Mouse (Mus musculus): Measurements from ENCODE around the gene Cpm. TPM values are rescaled to one million over a fixed set of nuclear protein-coding genes. Genes with fewer than 3 reads are reported as not detected.

Gene Cpm
- total and polyA plus RNA-seq, 3 experiments: 0.27 TPM; not detected in 2

GRCm38 (mm10) chr10:117679029-117679686, 49.9 kb downstream of the Cpm start:
- peaks cover 8% of the 10 kb centered on the region for H3K27me3 ChIP-seq (ENCODE audit: insufficient read depth, low read length)
- no peak overlapping the region for H3K4me3 ChIP-seq (ENCODE audit: low read depth, low read length)
- peaks cover 19% of the 10 kb centered on the region for H3K4me1 ChIP-seq (ENCODE audit: insufficient read depth, low read depth, low read length)
- H3K9me3 ChIP-seq (replicated peaks): no peaks in the 10 kb centered on the region
- DNase-seq (ENCODE audit: low spot score): no peak
- no peak for ATAC-seq (ENCODE audit: extremely low read depth, insufficient number of reproducible peaks, low FRiP score, poor library complexity, severe bottlenecking)
- no peaks in the 10 kb centered on the region for H3K36me3 ChIP-seq (replicated peaks)
- TF ChIP-seq GATA2 (IDR thresholded peaks at IDR 0.05; ENCODE audit: borderline replicate concordance, low read depth, low read length) (no peak), GATA1 (IDR thresholded peaks at IDR 0.05; ENCODE audit: borderline replicate concordance, low read length) (no peak), CTCF (IDR thresholded peaks at IDR 0.05; ENCODE audit: low read depth, low read length) (no peak), TAL1 (conservative IDR thresholded peaks at IDR 0.05; ENCODE audit: low read depth, low read length) (no peak), POLR2AphosphoS5 (IDR thresholded peaks at IDR 0.05; ENCODE audit: insufficient replicate concordance, low read depth, low read length) (no peak)

DNA sequence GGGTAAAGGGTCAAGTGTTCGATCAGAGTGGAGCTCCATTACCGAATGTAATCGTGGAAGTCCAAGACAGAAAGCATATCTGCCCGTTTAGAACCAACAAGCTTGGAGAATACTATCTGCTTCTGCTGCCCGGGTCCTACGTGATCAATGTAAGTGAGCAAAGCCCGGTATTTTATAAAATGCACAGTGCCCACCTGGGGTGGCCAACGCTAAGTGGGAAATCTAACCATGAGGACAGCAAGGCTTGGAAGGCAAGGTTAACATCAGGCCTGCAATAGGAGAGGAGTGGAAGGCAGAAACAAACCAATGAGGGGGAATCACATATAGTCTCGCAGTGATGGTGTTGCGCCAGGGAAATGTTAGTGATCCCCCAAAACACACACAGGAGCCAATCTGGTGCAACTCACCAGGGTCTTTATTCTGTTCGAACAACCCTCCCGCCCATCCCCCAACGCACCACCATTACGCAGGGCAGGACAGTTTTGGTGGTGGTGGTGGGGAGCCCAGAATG, 50.7 kb downstream of the Cpm start:
- Histone ChIP-seq H3K36me3 (replicated peaks) (no peaks in the 10 kb centered on the region), H3K9me3 (replicated peaks) (no peaks in the 10 kb centered on the region), H3K4me3 (ENCODE audit: low read depth, low read length) (no peak overlapping the region), H3K27me3 (ENCODE audit: insufficient read depth, low read length) (peaks cover 6% of the 10 kb centered on the region; the same call in 1 of the 2 replicates), H3K4me1 (ENCODE audit: insufficient read depth, low read depth, low read length) (peaks cover 19% of the 10 kb centered on the region)
- ATAC-seq (ENCODE audit: extremely low read depth, insufficient number of reproducible peaks, low FRiP score, poor library complexity, severe bottlenecking) (no peak), DNase-seq (ENCODE audit: low spot score) (no peak)
- no peak for TF ChIP-seq TAL1 (conservative IDR thresholded peaks at IDR 0.05; ENCODE audit: low read depth, low read length)
- no peak for TF ChIP-seq GATA2 (IDR thresholded peaks at IDR 0.05; ENCODE audit: borderline replicate concordance, low read depth, low read length)
- TF ChIP-seq CTCF (IDR thresholded peaks at IDR 0.05; ENCODE audit: low read depth, low read length): no peak
- TF ChIP-seq GATA1 (IDR thresholded peaks at IDR 0.05; ENCODE audit: borderline replicate concordance, low read length): no peak
- TF ChIP-seq POLR2AphosphoS5 (IDR thresholded peaks at IDR 0.05; ENCODE audit: insufficient replicate concordance, low read depth, low read length): no peak

GRCm38 (mm10) chr10:117680868-117681513, 51.7 kb downstream of the Cpm start:
- no peak overlapping the region for H3K4me3 ChIP-seq (ENCODE audit: low read depth, low read length)
- H3K4me1 ChIP-seq (ENCODE audit: insufficient read depth, low read depth, low read length): peaks cover 19% of the 10 kb centered on the region
- TF ChIP-seq POLR2AphosphoS5 (IDR thresholded peaks at IDR 0.05; ENCODE audit: insufficient replicate concordance, low read depth, low read length) (no peak), GATA2 (IDR thresholded peaks at IDR 0.05; ENCODE audit: borderline replicate concordance, low read depth, low read length) (no peak), GATA1 (IDR thresholded peaks at IDR 0.05; ENCODE audit: borderline replicate concordance, low read length) (no peak), CTCF (IDR thresholded peaks at IDR 0.05; ENCODE audit: low read depth, low read length) (no peak), TAL1 (conservative IDR thresholded peaks at IDR 0.05; ENCODE audit: low read depth, low read length) (no peak)
- DNase-seq (ENCODE audit: low spot score): no peak
- H3K9me3 ChIP-seq (replicated peaks): no peaks in the 10 kb centered on the region
- peaks cover 6% of the 10 kb centered on the region; the same call in 1 of the 2 replicates for H3K27me3 ChIP-seq (ENCODE audit: insufficient read depth, low read length)
- ATAC-seq (ENCODE audit: extremely low read depth, insufficient number of reproducible peaks, low FRiP score, poor library complexity, severe bottlenecking): no peak
- no peaks in the 10 kb centered on the region for H3K36me3 ChIP-seq (replicated peaks)

DNA sequence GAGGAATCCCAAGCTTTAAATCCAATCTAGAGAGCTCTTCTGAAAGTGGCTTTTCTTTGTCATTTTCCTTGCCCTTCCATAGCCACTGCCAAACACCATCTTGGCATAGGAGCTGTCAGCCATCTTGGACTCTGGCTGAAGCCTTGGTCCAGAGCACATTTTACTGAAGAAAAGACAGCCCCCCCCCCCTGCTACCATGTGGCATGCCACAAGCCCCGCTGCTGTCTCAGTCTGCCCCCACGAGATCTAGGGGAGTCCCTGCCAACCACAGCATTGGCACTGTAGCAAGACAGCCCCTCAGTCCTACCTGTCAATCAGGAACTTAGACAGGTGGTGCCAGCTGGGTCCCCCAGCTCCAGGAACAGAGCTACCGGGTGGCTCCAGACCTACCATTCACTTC, 52.2 kb downstream of the Cpm start:
- peaks cover 19% of the 10 kb centered on the region for H3K4me1 ChIP-seq (ENCODE audit: insufficient read depth, low read depth, low read length)
- no peak for TF ChIP-seq GATA1 (IDR thresholded peaks at IDR 0.05; ENCODE audit: borderline replicate concordance, low read length)
- no peak for TF ChIP-seq POLR2AphosphoS5 (IDR thresholded peaks at IDR 0.05; ENCODE audit: insufficient replicate concordance, low read depth, low read length)
- no peak for TF ChIP-seq GATA2 (IDR thresholded peaks at IDR 0.05; ENCODE audit: borderline replicate concordance, low read depth, low read length)
- TF ChIP-seq TAL1 (conservative IDR thresholded peaks at IDR 0.05; ENCODE audit: low read depth, low read length): no peak
- no peak for TF ChIP-seq CTCF (IDR thresholded peaks at IDR 0.05; ENCODE audit: low read depth, low read length)
- peaks cover 4% of the 10 kb centered on the region; the same call in 1 of the 2 replicates for H3K27me3 ChIP-seq (ENCODE audit: insufficient read depth, low read length)
- DNase-seq (ENCODE audit: low spot score) (no peak), ATAC-seq (ENCODE audit: extremely low read depth, insufficient number of reproducible peaks, low FRiP score, poor library complexity, severe bottlenecking) (no peak)
- no peaks in the 10 kb centered on the region for H3K36me3 ChIP-seq (replicated peaks)
- H3K4me3 ChIP-seq (ENCODE audit: low read depth, low read length): no peak overlapping the region
- no peaks in the 10 kb centered on the region for H3K9me3 ChIP-seq (replicated peaks)

DNA sequence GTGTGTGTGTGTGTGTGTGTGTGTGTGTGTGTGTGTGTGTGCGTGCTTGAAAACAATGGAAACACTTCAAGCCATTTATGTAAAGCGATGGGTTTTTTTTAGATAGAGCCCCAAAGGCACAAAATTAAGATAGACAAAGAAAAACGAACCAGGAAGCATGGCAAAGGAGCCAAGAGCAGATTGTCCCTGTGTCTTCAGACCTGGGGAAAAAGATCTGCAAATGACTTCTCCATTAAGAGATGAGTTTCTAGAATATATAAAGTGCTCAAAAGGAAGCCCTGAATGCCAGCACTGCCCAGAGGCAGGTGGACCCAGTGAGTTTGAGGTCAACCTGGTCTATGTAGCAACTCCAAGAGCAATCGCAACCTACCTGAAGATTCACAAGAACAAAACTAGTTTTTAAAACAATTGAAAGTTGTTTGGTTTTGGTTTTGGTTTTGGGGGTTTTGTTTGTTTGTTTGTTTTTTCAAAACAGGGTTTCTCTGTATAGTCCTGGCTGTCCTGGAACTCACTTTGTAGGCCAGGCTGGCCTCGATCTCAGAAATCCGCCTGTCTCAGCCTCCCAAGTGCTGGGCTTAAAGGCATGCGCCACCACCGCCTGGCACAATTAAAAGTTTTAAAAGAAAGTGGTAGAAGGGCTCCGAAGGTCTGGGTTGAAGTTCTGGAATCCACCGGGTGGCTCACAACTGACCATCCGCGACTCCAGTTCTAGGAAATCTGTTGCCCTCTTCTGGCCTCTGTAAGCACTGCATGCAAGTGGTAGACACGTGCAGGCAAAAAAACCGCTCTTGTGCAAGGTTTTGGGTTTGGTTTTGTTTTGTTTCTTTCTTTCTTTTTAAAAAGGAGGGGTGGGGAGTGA, 52.9 kb downstream of the Cpm start:
- ATAC-seq (ENCODE audit: extremely low read depth, insufficient number of reproducible peaks, low FRiP score, poor library complexity, severe bottlenecking) (no peak), DNase-seq (ENCODE audit: low spot score) (no peak)
- Histone ChIP-seq H3K36me3 (replicated peaks) (no peaks in the 10 kb centered on the region), H3K27me3 (ENCODE audit: insufficient read depth, low read length) (peaks cover 4% of the 10 kb centered on the region; the same call in 1 of the 2 replicates), H3K9me3 (replicated peaks) (no peaks in the 10 kb centered on the region), H3K4me3 (ENCODE audit: low read depth, low read length) (no peak overlapping the region), H3K4me1 (ENCODE audit: insufficient read depth, low read depth, low read length) (peaks cover 19% of the 10 kb centered on the region)
- TF ChIP-seq POLR2AphosphoS5 (IDR thresholded peaks at IDR 0.05; ENCODE audit: insufficient replicate concordance, low read depth, low read length) (no peak), GATA1 (IDR thresholded peaks at IDR 0.05; ENCODE audit: borderline replicate concordance, low read length) (no peak), TAL1 (conservative IDR thresholded peaks at IDR 0.05; ENCODE audit: low read depth, low read length) (no peak), GATA2 (IDR thresholded peaks at IDR 0.05; ENCODE audit: borderline replicate concordance, low read depth, low read length) (no peak)
